Mouse (Mus musculus) heart, embryonic 16.5 days (tissue): Measurements from ENCODE around the gene Cep112. TPM values are rescaled to one million over a fixed set of nuclear protein-coding genes. Genes with fewer than 3 reads are reported as not detected.

Experiments used
- ATAC-seq: fragments of 200-750 bp; cut with Nextera tagmentation; replicated peaks from 2 replicates; pipeline ENCODE4 v1.8.0; 2017; ENCODE audit warnings: moderate number of reproducible peaks; ENCODE audit not compliant: insufficient read depth, low FRiP score; ENCODE audit errors: extremely low read depth
- H3K27ac ChIP-seq: fragments of 300-500 bp; sonication (generic); 2 replicates; pipeline ENCODE4 v1.5.1; 2014; ENCODE audit warnings: mild to moderate bottlenecking, low read length, control low read depth, moderate library complexity
- H3K27me3 ChIP-seq: fragments of 300-500 bp; sonication (generic); 2 replicates; pipeline ENCODE4 v1.6.1; 2014; ENCODE audit warnings: low read length, mixed read lengths; ENCODE audit not compliant: control insufficient read depth, insufficient read depth
- H3K36me3 ChIP-seq: fragments of 300-500 bp; sonication (generic); 2 replicates; pipeline ENCODE4 v1.6.1; 2014; ENCODE audit not compliant: control insufficient read depth, insufficient read depth
- H3K4me1 ChIP-seq: fragments of 300-500 bp; sonication (generic); 2 replicates; pipeline ENCODE4 v1.6.1; 2014; ENCODE audit warnings: low read length, mixed read lengths; ENCODE audit not compliant: control insufficient read depth, insufficient read depth
- H3K4me2 ChIP-seq: fragments of 300-500 bp; sonication (generic); 2 replicates; pipeline ENCODE4 v1.6.1; 2014; ENCODE audit warnings: low read depth, mild to moderate bottlenecking, control low read depth, low read length
- H3K4me3 ChIP-seq: fragments of 300-500 bp; sonication (generic); 2 replicates; pipeline ENCODE4 v1.5.1; 2014; ENCODE audit warnings: mild to moderate bottlenecking, control low read depth, low read length
- H3K9ac ChIP-seq: fragments of 300-500 bp; sonication (generic); 2 replicates; pipeline ENCODE4 v1.6.1; 2014; ENCODE audit warnings: low read length, control low read depth
- H3K9me3 ChIP-seq: fragments of 300-500 bp; sonication (generic); replicated peaks from 2 replicates; pipeline ENCODE4 v1.6.1; 2016; ENCODE audit warnings: low read length; ENCODE audit not compliant: control insufficient read depth
- WGBS: fragments of 180-500 bp; shearing (Covaris S2); extraction: QIAGEN DNeasy Blood & Tissue Kit; methylation state at CpG from one replicate; pipeline ENCODE4 v1.1.7; 2014; 5-methylcytosine and 5-hydroxymethylcytosine counted together
- polyA plus RNA-seq: library from polyadenylated mRNA; unstranded; fragments of >200 nt; fragmentation: Nextera tagmentation; extraction: Ambion mirVana; gene quantifications from 2 replicates; pipeline ENCODE4 v1.2.1, GENCODE M21; 2015

Cep112 gene
- polyA plus RNA-seq, 1 experiment from 2014 or later = 6.3 TPM

GRCm38 (mm10) chr11:108426086-108426485, 1.1 kb downstream of the Cep112 start:
- Histone ChIP-seq H3K4me2 (peak overlapping the region; percentile 87), H3K27ac (no peak overlapping the region), H3K27me3 (no peaks in the 10 kb centered on the region), H3K9ac (no peak overlapping the region), H3K4me3 (peak overlapping the region; percentile 76), H3K36me3 (no peaks in the 10 kb centered on the region), H3K9me3 (no peaks in the 10 kb centered on the region), H3K4me1 (peaks cover 3% of the 10 kb centered on the region; the same call in 1 of the 2 replicates)
- ATAC-seq = no peak
- WGBS = 86% methylated on average over 3 of the region's 3 CpGs

- no peaks in the 10 kb centered on the region for H3K9me3 ChIP-seq
- peaks cover 3% of the 10 kb centered on the region; the same call in 1 of the 2 replicates for H3K4me1 ChIP-seq
- H3K27me3 ChIP-seq = no peaks in the 10 kb centered on the region
- no peaks in the 10 kb centered on the region for H3K36me3 ChIP-seq
- H3K4me2 ChIP-seq = no peak overlapping the region
- 62% methylated on average over 6 of the region's 6 CpGs for WGBS
- no peak overlapping the region for H3K9ac ChIP-seq
- ATAC-seq = no peak
- no peak overlapping the region for H3K4me3 ChIP-seq
- no peak overlapping the region for H3K27ac ChIP-seq
These were observed 2.2 kb downstream of the Cep112 start for GRCm38 (mm10) chr11:108427191-108427590.

GRCm38 (mm10) chr11:108429076-108429475, 4.1 kb downstream of the Cep112 start:
- Histone ChIP-seq H3K36me3 (no peaks in the 10 kb centered on the region), H3K4me2 (no peak overlapping the region), H3K4me3 (no peak overlapping the region), H3K9ac (no peak overlapping the region), H3K27me3 (no peaks in the 10 kb centered on the region), H3K9me3 (no peaks in the 10 kb centered on the region), H3K27ac (no peak overlapping the region), H3K4me1 (peaks cover 3% of the 10 kb centered on the region; the same call in 1 of the 2 replicates)
- no peak for ATAC-seq
- WGBS = 73% methylated on average over 2 of the region's 2 CpGs

GRCm38 (mm10) chr11:108443893-108444563, 19.0 kb downstream of the Cep112 start:
- Histone ChIP-seq H3K4me3 (no peak overlapping the region), H3K27ac (no peak overlapping the region), H3K36me3 (peaks cover 6% of the 10 kb centered on the region; the same call in 1 of the 2 replicates), H3K4me1 (no peaks in the 10 kb centered on the region), H3K9ac (no peak overlapping the region), H3K9me3 (no peaks in the 10 kb centered on the region), H3K4me2 (no peak overlapping the region), H3K27me3 (no peaks in the 10 kb centered on the region)
- 82% methylated on average over 11 of the region's 11 CpGs for WGBS
- ATAC-seq = no peak

- H3K36me3 ChIP-seq = no peaks in the 10 kb centered on the region
- H3K27me3 ChIP-seq = no peaks in the 10 kb centered on the region
- H3K4me2 ChIP-seq = no peak overlapping the region
- H3K4me3 ChIP-seq = no peak overlapping the region
- H3K27ac ChIP-seq = no peak overlapping the region
- peaks cover 4% of the 10 kb centered on the region; the same call in 1 of the 2 replicates for H3K9me3 ChIP-seq
- no peak overlapping the region for H3K9ac ChIP-seq
- ATAC-seq = no peak
- H3K4me1 ChIP-seq = no peaks in the 10 kb centered on the region
These were observed 22.2 kb downstream of the Cep112 start for GRCm38 (mm10) chr11:108447148-108447547.

GRCm38 (mm10) chr11:108449811-108450210, 24.8 kb downstream of the Cep112 start:
- Histone ChIP-seq H3K9ac (no peak overlapping the region), H3K4me2 (no peak overlapping the region), H3K27ac (no peak overlapping the region), H3K9me3 (peaks cover 4% of the 10 kb centered on the region; the same call in 1 of the 2 replicates), H3K4me1 (no peaks in the 10 kb centered on the region), H3K4me3 (no peak overlapping the region), H3K36me3 (no peaks in the 10 kb centered on the region), H3K27me3 (no peaks in the 10 kb centered on the region)
- no peak for ATAC-seq
- WGBS = 23% methylated on average over 3 of the region's 3 CpGs

GRCm38 (mm10) chr11:108459599-108459998, 34.6 kb downstream of the Cep112 start:
- Histone ChIP-seq H3K27ac (no peak overlapping the region), H3K9ac (no peak overlapping the region), H3K4me1 (0 out of 2 replicates have a peak, but pooled peaks cover 2% of the 10 kb centered on the region), H3K9me3 (no peaks in the 10 kb centered on the region), H3K36me3 (0 out of 2 replicates have a peak, but pooled peaks cover 2% of the 10 kb centered on the region), H3K27me3 (no peaks in the 10 kb centered on the region), H3K4me3 (no peak overlapping the region), H3K4me2 (no peak overlapping the region)
- 74% methylated on average over 3 of the region's 3 CpGs for WGBS
- ATAC-seq = no peak

- Histone ChIP-seq H3K4me2 (peak overlapping the region; percentile 32; the same call in 1 of the 2 replicates), H3K27me3 (no peaks in the 10 kb centered on the region), H3K4me3 (no peak overlapping the region), H3K36me3 (no peaks in the 10 kb centered on the region), H3K9ac (no peak overlapping the region), H3K9me3 (no peaks in the 10 kb centered on the region), H3K4me1 (0 out of 2 replicates have a peak, but pooled peaks cover 2% of the 10 kb centered on the region), H3K27ac (no peak overlapping the region)
- no peak; the same call in 1 of the 2 replicates for ATAC-seq
- 26% methylated on average over 8 of the region's 8 CpGs for WGBS
These were observed 39.1 kb downstream of the Cep112 start for GRCm38 (mm10) chr11:108464138-108464537.

- Histone ChIP-seq H3K4me1 (0 out of 2 replicates have a peak, but pooled peaks cover 2% of the 10 kb centered on the region), H3K9me3 (no peaks in the 10 kb centered on the region), H3K27me3 (no peaks in the 10 kb centered on the region), H3K4me3 (no peak overlapping the region), H3K4me2 (no peak overlapping the region), H3K27ac (no peak overlapping the region), H3K9ac (no peak overlapping the region), H3K36me3 (no peaks in the 10 kb centered on the region)
- WGBS = 74% methylated on average over 4 of the region's 4 CpGs
- ATAC-seq = no peak
These were observed 39.8 kb downstream of the Cep112 start for GRCm38 (mm10) chr11:108464715-108465301.
